Mouse (Mus musculus): Measurements from ENCODE around the gene Gpsm1. TPM values are rescaled to one million over a fixed set of nuclear protein-coding genes. Genes with fewer than 3 reads are reported as not detected.
"Not testable (repeated sequence)": the region's sequence is repeated elsewhere in the genome, so short reads cannot be mapped to it uniquely, and the experiment has no call there.

The Gpsm1 gene
- polyA plus RNA-seq, 1 experiment = 39.8 TPM

GRCm38 (mm10) chr2:26362991-26363390, 47.7 kb downstream of the Gpsm1 start:
- no peak for TF ChIP-seq FLI1 (IDR thresholded peaks at IDR 0.05; ENCODE audit: low read length)
- Histone ChIP-seq H3K4me3 (replicated peaks) (no peak overlapping the region), H3K36me3 (replicated peaks; ENCODE audit: low read length) (peaks cover 75% of the 10 kb centered on the region), H3K9me3 (no peaks in the 10 kb centered on the region), H3K27me3 (replicated peaks) (peaks cover under 1% of the 10 kb centered on the region), H3K4me1 (peaks cover 56% of the 10 kb centered on the region)

- Histone ChIP-seq H3K9me3 (no peaks in the 10 kb centered on the region), H3K36me3 (replicated peaks; ENCODE audit: low read length) (peaks cover 75% of the 10 kb centered on the region), H3K4me3 (replicated peaks) (no peak overlapping the region), H3K27me3 (replicated peaks) (no peaks in the 10 kb centered on the region), H3K4me1 (peaks cover 56% of the 10 kb centered on the region)
- TF ChIP-seq GATA1 (IDR thresholded peaks at IDR 0.05; ENCODE audit: borderline replicate concordance, low read length) = no peak
- TF ChIP-seq FLI1 (IDR thresholded peaks at IDR 0.05; ENCODE audit: low read length) = no peak
These were observed 48.2 kb downstream of the Gpsm1 start for GRCm38 (mm10) chr2:26363481-26363880.

- Histone ChIP-seq H3K4me3 (replicated peaks) (no peak overlapping the region), H3K27me3 (replicated peaks) (no peaks in the 10 kb centered on the region), H3K36me3 (replicated peaks; ENCODE audit: low read length) (peaks cover 79% of the 10 kb centered on the region), H3K9me3 (no peaks in the 10 kb centered on the region), H3K4me1 (peaks cover 43% of the 10 kb centered on the region)
- TF ChIP-seq GATA1 (IDR thresholded peaks at IDR 0.05; ENCODE audit: borderline replicate concordance, low read length) (no peak), FLI1 (IDR thresholded peaks at IDR 0.05; ENCODE audit: low read length) (no peak)
These were observed 49.6 kb downstream of the Gpsm1 start for GRCm38 (mm10) chr2:26364738-26365465.

- peaks cover 100% of the 10 kb centered on the region for H3K36me3 ChIP-seq (replicated peaks; ENCODE audit: low read length)
- H3K27me3 ChIP-seq (replicated peaks) = no peaks in the 10 kb centered on the region
- no peaks in the 10 kb centered on the region for H3K9me3 ChIP-seq
- no peak for TF ChIP-seq FLI1 (IDR thresholded peaks at IDR 0.05; ENCODE audit: low read length)
- TF ChIP-seq GATA1 (IDR thresholded peaks at IDR 0.05; ENCODE audit: borderline replicate concordance, low read length) = no peak
- peaks cover 22% of the 10 kb centered on the region for H3K4me1 ChIP-seq
- H3K4me3 ChIP-seq (replicated peaks) = no peak overlapping the region
These were observed 52.6 kb downstream of the Gpsm1 start for GRCm38 (mm10) chr2:26367911-26368310.

GRCm38 (mm10) chr2:26368572-26368971, 53.3 kb downstream of the Gpsm1 start:
- H3K27me3 ChIP-seq (replicated peaks) = no peaks in the 10 kb centered on the region
- H3K4me1 ChIP-seq = peaks cover 18% of the 10 kb centered on the region
- no peaks in the 10 kb centered on the region for H3K9me3 ChIP-seq
- peaks cover 100% of the 10 kb centered on the region for H3K36me3 ChIP-seq (replicated peaks; ENCODE audit: low read length)
- TF ChIP-seq GATA1 (IDR thresholded peaks at IDR 0.05; ENCODE audit: borderline replicate concordance, low read length) (no peak), FLI1 (IDR thresholded peaks at IDR 0.05; ENCODE audit: low read length) (no peak)
- H3K4me3 ChIP-seq (replicated peaks) = no peak overlapping the region

GRCm38 (mm10) chr2:26372396-26372795, 57.1 kb downstream of the Gpsm1 start:
- TF ChIP-seq FLI1 (IDR thresholded peaks at IDR 0.05; ENCODE audit: low read length) = no peak
- no peak for TF ChIP-seq GATA1 (IDR thresholded peaks at IDR 0.05; ENCODE audit: borderline replicate concordance, low read length)
- peaks cover 15% of the 10 kb centered on the region for H3K4me1 ChIP-seq
- no peaks in the 10 kb centered on the region for H3K9me3 ChIP-seq
- H3K36me3 ChIP-seq (replicated peaks; ENCODE audit: low read length) = peaks cover 100% of the 10 kb centered on the region
- no peaks in the 10 kb centered on the region for H3K27me3 ChIP-seq (replicated peaks)
- H3K4me3 ChIP-seq (replicated peaks) = no peak overlapping the region

- no peaks in the 10 kb centered on the region for H3K27me3 ChIP-seq (replicated peaks)
- peaks cover 76% of the 10 kb centered on the region for H3K36me3 ChIP-seq (replicated peaks; ENCODE audit: low read length)
- peak; percentile 46; the same call in 1 of the 2 replicates for TF ChIP-seq FLI1 (IDR thresholded peaks at IDR 0.05; ENCODE audit: low read length)
- TF ChIP-seq GATA1 (IDR thresholded peaks at IDR 0.05; ENCODE audit: borderline replicate concordance, low read length) = no peak
These were observed 64.9 kb downstream of the Gpsm1 start, which contains the start of gene Snapc4 for GRCm38 (mm10) chr2:26380131-26380771. Snapc4 (minus strand) TSS chr2:26380653.

GRCm38 (mm10) chr2:26380871-26381270, 65.6 kb downstream of the Gpsm1 start:
- Histone ChIP-seq H3K36me3 (replicated peaks; ENCODE audit: low read length) (peaks cover 76% of the 10 kb centered on the region), H3K4me1 (peaks cover 20% of the 10 kb centered on the region), H3K4me3 (replicated peaks) (peak overlapping the region; percentile 99)
- H3K27me3 ChIP-seq (replicated peaks); H3K9me3 ChIP-seq: not testable (repeated sequence)

More at GRCm38 (mm10) chr2:26380131-26380771, 64.9 kb downstream of the Gpsm1 start, which contains the start of gene Snapc4:
- H3K4me3 ChIP-seq (replicated peaks) = peak within 1 kb of the TSS; percentile 99
- H3K4me1 ChIP-seq = peaks cover 26% of the 10 kb centered on the region
- H3K9me3 ChIP-seq = no peaks in the 10 kb centered on the region

- Histone ChIP-seq H3K4me1 (peaks cover 52% of the 10 kb centered on the region), H3K9me3 (no peaks in the 10 kb centered on the region), H3K4me3 (replicated peaks) (peak overlapping the region; percentile 84), H3K36me3 (replicated peaks; ENCODE audit: low read length) (peaks cover 78% of the 10 kb centered on the region), H3K27me3 (replicated peaks) (no peaks in the 10 kb centered on the region)
- TF ChIP-seq GATA1 (IDR thresholded peaks at IDR 0.05; ENCODE audit: borderline replicate concordance, low read length) = no peak
- no peak for TF ChIP-seq FLI1 (IDR thresholded peaks at IDR 0.05; ENCODE audit: low read length)
These were observed 72.4 kb downstream of the Gpsm1 start for GRCm38 (mm10) chr2:26387713-26388112.

GRCm38 (mm10) chr2:26388682-26389153, 73.4 kb downstream of the Gpsm1 start:
- Histone ChIP-seq H3K4me3 (replicated peaks) (peak overlapping the region; percentile 94), H3K9me3 (no peaks in the 10 kb centered on the region), H3K4me1 (peaks cover 60% of the 10 kb centered on the region), H3K36me3 (replicated peaks; ENCODE audit: low read length) (peaks cover 78% of the 10 kb centered on the region), H3K27me3 (replicated peaks) (no peaks in the 10 kb centered on the region)
- TF ChIP-seq FLI1 (IDR thresholded peaks at IDR 0.05; ENCODE audit: low read length) = no peak
- TF ChIP-seq GATA1 (IDR thresholded peaks at IDR 0.05; ENCODE audit: borderline replicate concordance, low read length) = no peak
